Mouse (Mus musculus) neutrophil, adult 5-6 weeks (primary cell): ENCODE data around the gene Nxpe4. TPM values are rescaled to one million over a fixed set of nuclear protein-coding genes. Genes with fewer than 3 reads are reported as not detected.
"Not testable (repeated sequence)": the region's sequence is repeated elsewhere in the genome, so short reads cannot be mapped to it uniquely, and the experiment has no call there.

ENCODE experiments used
- ATAC-seq: fragments of 151-379, 151-347 bp; 2 replicates; pipeline ENCODE4 v1.8.0; 2017; ENCODE audit warnings: mild to moderate bottlenecking, moderate TSS enrichment; ENCODE audit not compliant: insufficient number of reproducible peaks, poor library complexity, low FRiP score, severe bottlenecking; ENCODE audit errors: extremely low read depth
- total RNA-seq: library from RNA; stranded (forward); fragments of 200-1000 nt; gene quantifications from 2 replicates; pipeline ENCODE4 v1.2.3, GENCODE M21; 2017

Gene Nxpe4
- 5.3 and 5.7 TPM in 2 replicates for total RNA-seq

DNA sequence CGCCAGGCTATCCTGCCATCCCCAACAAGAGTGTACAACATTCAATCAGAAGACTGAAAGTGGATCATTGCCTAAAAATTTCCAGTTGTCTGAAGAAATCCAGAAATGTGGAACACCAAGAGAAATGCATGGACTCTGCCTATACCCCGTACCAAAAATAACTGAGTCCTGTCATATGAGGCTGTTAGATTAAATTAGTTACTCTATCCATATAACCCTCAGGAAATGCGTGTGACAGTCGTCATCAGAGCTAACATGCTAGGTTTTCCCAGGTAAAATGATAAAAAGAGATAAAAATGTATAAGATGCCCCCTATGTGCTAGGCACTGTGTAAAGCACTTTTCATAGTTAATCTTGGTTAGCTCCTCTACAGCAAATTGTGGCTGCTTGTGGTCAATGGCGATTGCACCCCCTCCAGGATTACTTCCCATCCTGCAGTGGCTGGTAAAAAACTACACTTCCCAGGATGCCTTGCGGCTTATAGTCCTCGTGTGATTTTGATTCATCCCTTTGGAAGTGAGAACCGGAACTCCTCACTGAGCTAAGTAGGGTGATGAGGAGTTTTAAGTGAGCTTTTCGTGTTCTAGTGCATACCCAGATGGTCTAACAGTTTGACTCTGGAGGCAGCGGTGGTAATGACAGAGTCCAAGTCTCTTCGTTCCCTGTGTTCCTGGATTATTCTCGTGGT lies at the start of gene Nxpe4:
Gene Nxpe4, plus strand, starts transcription at position 519 of the 688 bp plus-strand sequence.
- ATAC-seq, result no peak

DNA sequence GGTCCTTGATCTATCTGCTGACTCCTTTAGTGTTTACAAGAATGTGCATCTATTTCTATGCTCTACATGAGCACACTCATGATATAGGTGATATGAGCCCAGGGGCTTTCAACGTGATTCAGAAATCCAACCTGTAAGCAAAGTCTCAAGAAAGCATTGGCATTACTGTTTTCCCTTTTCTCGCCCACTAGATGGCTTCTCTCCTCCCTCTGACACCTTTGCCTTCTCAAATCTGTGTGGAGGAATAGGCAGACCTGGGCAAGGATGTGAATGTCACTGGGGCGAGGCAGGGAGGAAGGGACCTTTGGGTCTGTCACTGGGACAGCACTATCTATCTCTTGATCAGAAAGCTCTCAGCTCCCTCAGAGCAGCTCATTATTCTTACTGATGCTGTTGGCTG lies 35.0 kb upstream of the Nxpe4 start:
- no peak for ATAC-seq

DNA sequence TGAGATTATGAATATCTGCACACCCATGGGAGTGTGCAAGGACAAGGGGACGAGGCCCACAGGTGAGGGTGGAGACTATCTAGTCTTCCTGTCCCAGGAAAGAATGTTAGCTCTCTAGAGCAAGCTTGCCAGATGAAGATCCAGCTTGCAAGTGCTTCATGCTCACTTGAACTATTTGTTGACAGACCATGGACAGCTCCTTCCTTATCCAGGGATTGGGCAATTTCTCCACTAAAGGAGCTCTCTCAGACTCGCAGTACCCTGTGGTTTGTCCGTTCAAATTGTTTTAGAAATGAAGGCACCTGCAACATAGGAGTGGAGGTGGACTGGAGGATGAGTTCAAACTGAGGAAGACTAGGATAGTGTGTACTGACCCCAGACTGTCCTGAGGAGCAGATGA lies 24.3 kb upstream of the Nxpe4 start:
- ATAC-seq, result no peak

DNA sequence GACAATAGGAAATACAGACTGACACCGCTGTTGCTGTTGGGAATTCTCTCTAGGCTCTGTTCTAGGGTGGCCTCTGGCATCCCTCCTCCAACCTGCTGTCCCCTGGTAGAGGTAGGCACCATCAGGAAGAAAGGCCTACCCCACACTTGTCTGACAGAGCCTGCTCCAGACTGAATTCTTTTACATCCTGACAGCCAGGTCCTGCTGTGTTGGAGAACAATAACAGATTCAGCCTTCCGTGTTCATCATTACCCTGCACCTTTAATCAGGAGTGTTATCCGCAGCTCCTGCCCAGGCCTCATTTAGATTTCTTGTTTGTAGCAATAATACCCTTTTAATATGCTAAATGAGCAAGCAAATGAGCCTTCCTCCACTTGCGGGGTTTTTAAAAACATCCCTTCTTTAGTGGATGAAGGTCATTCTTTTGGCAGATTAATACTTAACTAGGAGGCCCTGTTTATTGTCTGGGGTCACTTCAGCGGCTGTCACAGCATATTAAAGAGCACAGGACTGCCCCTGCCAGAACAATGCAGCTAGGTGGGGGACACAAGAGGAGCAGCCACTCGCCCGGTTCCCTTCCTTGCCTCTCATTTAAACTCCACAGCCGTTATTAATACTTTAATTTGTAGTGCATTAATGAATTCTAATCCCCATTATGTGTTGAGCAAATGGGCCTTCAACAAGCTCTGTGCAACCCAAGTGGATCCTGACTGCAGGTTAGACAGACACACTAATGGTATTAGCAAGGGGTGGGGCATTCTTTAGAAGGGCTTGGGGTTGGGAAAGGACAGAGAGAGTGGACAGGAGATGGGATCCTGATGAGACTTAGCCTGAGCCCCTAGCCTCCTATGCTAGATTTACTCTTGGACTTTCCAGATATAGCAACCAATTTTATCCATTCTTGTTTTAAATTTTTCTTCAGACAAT lies 21.1 kb upstream of the Nxpe4 start:
- no peak for ATAC-seq

DNA sequence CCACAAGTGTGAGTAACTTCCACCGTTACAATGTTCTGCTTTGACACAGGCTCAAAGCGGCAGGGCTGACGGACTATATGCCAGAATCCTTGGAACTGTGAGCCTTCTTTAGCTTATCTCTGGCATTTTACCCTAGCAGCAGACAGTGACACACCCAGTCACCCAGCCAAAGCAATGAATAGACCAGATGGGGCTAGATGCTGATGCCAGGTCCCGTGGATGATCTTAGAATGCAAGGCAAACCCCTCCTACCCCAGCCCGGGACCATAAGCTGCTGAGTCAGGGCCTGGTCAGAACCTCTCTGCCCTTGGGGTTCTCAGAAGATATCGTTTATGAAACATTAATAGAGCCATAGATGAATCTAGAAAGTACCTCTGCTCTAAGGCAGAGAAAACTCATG lies 19.2 kb upstream of the Nxpe4 start:
- no peak for ATAC-seq

DNA sequence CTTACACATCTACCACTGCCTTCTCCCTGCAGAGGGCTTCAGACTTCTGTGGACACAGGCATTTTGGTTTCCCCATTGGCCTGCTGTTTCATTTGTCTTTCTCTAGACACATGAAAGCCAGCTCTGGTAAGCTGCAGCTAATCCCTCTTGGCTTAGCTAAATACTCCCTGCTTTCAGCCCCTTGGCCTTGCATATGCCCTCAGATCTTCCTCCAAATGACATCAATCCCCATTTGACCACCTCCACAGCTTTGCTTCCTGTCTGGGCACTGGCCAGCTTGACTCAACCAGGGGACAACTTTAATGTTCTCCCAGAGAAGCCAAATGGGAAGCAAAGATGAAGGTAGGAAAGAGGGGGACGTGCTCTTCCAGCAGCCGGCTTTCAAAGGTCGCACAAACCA lies 15.1 kb upstream of the Nxpe4 start:
- ATAC-seq, result no peak

DNA sequence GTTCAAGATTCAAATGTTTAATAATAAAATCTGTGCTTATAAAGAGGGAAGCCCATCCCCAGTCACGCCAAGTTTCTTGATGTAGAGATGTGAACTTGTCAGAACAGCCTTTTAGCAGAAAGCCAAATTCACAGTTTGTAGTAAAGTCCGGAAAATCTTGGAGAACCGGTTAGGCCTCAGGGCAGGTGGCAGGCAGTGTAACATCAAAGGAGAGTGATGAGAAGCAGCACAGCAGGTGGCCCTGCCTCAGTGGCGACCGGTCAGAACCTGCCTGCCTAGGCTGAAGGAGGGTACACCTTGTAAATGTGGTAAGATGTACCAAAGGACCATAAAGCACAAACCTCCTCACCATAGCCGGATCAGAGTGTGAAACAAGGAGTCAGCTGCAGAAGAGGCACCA lies 4.7 kb downstream of the Nxpe4 start:
- ATAC-seq, result not testable (repeated sequence)

DNA sequence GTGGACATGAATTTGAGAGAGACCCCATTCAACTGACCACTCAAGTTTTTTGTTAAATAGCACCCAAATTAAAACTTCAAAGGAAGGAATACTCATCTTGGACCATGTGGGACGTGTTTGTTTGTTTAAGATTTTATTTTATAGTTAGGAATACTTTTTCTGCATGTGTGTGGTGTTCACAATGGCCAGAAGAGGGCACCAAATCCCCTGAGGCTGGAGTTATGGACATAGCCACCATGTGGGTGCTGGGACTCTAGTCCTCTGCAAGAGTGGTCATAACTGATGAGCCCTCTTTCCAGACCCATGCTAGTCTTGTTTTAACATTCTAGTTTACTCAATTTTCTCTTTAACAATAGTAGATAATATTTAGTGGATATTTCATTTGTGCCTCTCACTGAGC lies 14.9 kb downstream of the Nxpe4 start:
- no peak for ATAC-seq

DNA sequence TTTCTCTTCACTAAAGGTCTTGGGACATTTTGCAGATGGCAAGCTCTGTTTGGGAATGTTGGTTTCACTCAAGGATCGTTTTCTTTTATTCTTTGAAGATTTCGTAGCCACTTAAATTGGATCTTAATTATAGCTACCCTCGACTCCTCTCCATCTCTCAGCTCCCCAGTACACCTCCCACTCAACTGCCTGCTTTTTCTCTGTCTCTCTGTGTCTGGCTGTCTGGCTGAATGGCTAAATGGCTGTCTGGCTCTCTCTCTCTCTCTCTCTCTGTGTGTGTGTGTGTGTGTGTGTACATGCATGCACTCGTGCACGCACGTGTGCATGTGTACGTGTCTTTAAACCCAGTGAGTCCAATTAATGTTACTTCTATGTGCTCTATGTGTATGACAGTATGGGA lies 19.5 kb downstream of the Nxpe4 start:
- no peak for ATAC-seq

DNA sequence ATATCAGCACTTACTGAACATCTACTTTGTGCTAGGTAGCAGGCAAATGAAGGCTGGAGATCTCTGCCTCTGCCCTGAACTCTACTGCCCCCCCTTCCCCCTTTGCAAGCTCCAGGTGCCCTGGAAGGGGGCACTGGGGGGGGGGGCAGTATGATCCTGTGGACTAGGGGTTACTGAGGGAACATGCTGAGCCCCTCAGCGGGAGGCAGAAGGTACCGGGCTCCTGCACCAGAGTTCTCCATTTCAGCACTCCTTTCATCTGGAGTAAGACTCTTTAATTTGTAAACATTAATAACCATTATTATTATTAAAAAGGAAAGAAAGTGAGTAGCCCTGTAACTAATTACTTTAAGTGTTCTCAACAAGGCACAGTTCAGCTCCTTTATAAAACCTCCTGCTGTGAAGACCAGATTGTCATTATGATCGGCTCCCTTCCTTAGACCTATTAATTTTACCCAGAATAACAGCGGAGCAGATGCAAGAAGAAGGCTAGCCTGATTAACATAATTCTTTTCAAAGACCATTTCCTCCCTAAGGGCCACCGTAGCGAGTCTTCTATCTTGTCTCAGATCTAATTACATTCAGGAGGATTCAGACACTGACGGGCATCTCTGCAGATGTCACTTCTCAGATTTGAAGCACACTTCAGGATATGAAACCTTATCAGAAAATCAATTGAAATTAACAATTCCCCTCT lies 21.0 kb downstream of the Nxpe4 start:
- no peak for ATAC-seq

DNA sequence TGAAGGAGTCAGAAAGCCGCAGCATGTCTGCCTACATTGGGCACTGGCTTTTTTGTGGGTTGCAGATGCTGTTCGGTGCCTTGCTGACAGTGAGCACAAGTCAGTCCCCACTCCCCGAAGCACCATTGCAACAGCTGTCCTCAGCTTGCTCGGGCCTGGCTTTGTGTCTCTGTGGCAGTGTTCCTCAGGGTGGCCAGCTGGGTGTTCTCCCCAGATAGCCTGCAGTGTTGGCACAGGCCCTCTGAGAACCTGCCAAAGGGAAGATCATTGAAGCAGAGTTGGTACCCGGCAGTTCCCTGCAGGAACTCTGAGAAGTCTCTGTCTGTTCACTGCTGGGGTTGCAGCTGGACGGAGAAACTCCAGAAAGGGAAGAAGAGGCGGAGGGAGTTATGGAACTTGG lies 22.5 kb downstream of the Nxpe4 start:
- no peak for ATAC-seq

DNA sequence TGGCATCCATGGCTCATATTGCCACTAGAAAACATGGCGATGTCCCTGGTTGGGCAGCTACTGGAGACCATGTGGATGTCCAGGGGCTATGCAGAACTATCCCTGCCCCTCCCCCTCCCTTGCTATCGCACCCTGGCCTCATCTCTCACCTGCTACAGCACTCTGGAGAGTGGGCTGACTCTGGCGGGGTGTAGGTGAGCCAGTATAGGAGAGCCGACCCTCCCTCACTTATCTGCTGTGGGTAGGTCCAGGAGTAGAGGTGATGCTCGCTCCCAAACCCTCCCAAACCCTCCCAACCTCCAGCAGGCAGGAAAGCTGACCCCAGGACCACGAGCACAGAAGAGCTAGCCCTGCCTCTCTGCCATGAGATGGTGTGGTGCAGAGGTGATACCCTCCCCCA lies 27.0 kb downstream of the Nxpe4 start:
- ATAC-seq, result no peak

DNA sequence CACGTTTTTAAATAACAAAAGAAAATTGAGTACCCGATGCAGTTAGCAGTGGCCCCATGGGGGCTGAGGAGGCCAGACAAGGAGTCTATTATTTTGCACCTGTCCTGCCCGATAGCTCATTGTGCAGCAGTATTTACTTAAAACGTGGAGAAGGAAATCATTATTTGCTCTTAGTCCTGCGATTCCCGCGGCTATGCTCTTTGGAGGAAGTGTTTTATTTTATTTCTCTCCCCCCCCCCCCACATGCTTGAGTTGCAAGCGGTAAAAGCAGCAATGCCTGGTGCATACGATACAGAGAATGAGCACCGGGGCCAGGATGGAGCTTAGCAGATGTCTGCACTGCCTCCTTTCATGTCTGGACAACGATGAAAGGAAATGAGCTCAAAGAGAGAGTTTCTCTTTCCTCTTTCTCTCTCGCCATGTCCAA lies 35.6 kb downstream of the Nxpe4 start:
- ATAC-seq, result no peak

DNA sequence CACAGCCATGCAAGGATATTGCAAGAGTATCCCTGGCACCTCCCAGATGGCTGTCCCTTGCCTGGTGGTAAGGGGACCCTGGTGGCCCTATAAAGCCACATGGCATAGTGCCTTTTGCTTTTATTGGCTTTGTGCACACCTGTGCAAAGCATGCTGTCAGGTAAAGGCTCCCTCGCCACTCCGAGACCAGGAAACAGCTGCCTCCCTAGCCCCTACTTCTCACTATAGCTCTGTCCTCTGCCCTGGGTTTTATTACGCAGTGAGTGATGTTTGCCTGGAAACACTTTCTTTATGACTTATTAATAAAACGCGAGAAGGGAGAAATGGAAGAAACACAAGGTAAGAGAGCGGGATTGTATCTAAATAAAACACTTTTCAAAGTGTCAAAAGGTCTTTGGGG lies 49.1 kb downstream of the Nxpe4 start:
- ATAC-seq, result no peak

DNA sequence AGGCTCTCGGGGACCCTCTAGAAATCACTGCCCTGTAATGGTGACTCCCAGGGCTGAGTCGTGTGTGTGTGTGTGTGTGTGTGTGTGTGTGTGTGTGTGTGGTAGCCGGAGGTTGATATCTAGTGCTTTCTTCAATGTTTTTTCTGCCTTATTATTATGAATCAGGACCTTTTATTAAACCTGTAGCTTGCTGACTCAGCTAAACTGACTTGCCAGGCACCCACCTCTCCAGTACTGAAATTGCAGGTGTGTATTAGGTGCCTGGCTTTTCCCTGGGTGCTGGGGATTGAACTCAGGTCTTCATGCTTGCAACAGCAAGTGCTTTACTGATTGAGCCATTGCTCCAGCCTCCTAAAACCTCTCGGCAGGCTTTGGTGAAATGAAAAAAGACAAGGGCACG lies 50.1 kb downstream of the Nxpe4 start:
- ATAC-seq, result no peak

DNA sequence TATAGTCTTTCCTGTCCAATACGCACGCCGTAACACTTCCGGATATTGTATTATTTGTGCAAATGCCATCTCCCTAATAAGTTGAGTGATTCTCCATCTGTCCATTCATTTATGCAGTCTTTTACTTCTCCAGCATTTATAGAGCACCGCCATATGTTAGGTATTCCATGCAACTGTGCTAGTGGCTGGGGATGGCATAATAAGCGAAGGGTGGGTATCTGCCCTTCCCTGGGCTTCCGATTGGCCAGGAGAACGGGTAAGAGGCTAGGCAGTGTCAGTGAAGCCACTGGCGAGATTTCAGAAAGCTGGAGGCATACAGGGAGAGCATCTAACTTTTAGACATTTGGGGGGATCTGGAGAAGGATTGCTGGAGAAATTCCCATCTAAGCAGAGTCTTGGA lies 52.9 kb downstream of the Nxpe4 start:
- no peak for ATAC-seq

DNA sequence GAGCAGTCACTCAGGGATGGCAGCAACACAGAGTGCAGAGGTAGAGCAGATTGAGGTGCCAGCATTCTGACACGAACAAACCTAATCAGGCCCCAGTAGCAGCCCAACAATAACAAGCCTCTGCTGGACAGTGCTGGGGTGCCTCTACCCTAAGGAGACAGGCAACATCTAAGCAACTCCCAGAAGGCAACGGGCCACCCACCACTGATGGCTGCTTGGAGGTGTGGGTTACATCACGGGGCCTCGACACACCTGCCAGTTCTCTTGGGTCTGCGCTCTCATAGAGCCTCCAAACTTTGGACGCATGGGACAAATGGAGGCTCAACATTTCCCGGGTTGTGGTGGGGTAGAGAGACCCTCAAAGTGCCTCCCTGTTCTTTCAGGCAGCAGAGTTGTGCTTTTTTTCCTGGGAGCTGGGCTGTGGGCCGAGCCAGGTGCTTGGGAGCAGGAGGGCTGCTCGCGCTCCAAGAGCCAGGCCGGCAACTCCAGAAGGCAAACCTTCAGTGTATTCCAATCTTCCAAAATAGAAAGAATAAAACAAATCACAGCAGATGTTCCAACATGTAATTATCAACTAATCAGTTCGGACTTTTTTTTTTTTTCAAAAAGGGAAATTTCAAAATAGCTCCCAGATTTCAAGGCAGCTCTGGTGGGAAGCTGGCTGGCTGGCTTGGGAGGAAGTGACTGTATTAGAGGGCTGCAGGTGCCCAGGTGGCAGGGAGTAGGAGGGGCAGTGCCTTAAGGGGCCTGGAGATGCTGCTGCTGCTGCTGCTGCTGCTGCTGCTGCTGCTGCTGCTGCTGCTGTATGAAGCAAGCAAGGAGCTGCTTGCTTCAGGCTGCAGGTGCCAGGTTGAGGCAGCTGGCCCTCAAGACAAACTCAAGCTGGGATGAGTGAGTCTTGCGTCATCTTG lies 54.5 kb downstream of the Nxpe4 start:
- no peak for ATAC-seq

DNA sequence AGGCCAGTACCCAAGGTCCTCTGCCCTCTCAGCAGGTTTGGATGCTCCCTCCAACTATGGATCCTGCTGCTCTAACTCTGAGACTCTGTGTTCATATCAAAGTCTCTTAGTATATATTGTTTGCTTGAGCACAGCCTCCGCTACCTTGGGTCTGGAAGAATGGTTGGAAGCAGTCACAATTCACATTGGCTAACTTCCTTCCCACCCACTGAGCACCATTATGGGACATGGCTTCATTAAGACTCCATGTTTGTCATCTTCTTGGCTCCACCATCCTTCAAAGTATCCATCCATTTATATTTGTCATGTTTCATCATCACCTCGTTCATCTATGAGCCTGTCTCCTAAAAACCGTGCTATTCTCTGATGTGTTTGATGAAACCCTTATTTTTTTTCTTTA lies 68.9 kb downstream of the Nxpe4 start:
- ATAC-seq, result no peak

DNA sequence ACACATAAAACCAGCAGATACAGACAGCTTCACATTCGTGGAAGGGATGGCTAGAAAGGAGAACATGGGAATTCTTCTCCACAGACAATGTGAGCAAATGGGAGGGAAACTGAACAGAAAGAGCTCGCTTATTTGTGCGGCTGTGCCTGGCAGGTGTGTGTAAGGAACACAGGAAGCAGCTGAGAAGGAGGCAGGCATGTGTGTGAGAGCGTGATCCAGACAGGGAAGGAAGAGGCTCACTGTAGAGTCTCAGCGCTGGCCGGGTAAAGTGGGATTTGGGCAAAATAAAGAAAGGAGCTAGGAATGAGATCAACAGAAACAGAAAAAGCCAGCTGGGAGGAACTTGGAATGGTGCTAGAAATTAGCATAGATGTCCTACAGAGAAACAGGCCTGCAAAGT lies 74.6 kb downstream of the Nxpe4 start:
- no peak for ATAC-seq
